Mouse (Mus musculus): Measurements from ENCODE around the gene Adnp.
A peak's percentile ranks its signal among the peaks of the same experiment; 100 is the strongest.

Gene Adnp

DNA sequence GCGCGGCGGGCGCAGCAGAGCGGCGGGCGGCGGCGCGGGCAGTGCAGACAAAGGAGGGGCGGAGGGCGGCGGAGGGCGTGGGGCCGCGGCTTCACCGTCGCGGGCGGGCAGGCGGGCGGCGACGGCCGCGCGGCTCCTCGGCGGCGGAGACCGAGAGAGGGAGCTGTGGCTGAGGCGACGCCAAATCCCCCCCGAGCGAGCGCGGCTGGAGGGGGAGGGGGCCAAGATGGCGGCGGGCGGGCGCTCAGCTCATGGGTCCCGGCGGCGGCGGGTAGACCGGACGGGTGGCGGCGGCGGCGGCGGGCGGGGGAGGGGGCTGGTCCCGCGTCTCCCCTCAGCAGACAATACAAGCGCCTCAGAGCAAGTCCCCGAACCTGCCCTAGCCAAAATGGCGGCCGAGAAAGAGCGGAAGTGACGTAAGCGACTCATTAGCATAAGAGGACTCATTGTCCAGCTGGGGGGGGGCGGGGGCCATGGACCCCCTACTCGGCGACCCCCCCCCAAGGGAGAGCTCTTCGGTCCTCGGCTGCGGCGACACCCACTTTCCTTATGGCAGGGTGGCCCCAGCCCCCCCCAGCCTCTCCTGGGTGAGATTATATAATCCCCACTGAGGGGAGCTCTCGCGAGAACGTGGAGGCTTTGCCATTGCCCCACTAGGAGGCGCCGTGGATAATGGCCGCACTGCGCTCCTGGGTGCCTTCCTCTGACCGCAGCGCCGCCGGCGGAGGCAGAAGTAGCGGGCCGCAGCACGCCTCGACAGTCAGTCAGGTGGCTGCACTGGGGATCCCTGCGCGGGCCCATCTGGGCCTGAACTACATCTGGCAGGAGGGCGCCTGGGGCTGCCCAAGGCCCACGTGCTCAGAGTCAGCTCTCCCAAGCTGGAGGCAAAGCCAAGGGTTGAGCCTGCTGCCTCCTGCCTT, at the start of gene Adnp:
Gene Adnp, minus strand, starts transcription at position 388 of the 920 bp plus-strand sequence.
- DNase-seq (ENCODE audit: low read depth): peak; percentile 96

- no peak for DNase-seq (ENCODE audit: low read depth)
These were observed 49.6 kb upstream of the Adnp start for GRCm38 (mm10) chr2:168256506-168256905.

- DNase-seq (ENCODE audit: low read depth): no peak
These were observed 46.9 kb upstream of the Adnp start for GRCm38 (mm10) chr2:168253822-168254221.

- peak; percentile 19 for DNase-seq (ENCODE audit: low read depth)
These were observed 45.9 kb upstream of the Adnp start for GRCm38 (mm10) chr2:168252639-168253292.

- peak; percentile 83 for DNase-seq (ENCODE audit: low read depth)
These were observed 43.4 kb upstream of the Adnp start for GRCm38 (mm10) chr2:168250270-168250669.

GRCm38 (mm10) chr2:168248856-168249245, 41.9 kb upstream of the Adnp start:
- peak; percentile 87 for DNase-seq (ENCODE audit: low read depth)

- no peak for DNase-seq (ENCODE audit: low read depth)
These were observed 41.4 kb upstream of the Adnp start for GRCm38 (mm10) chr2:168248167-168248855.

DNA sequence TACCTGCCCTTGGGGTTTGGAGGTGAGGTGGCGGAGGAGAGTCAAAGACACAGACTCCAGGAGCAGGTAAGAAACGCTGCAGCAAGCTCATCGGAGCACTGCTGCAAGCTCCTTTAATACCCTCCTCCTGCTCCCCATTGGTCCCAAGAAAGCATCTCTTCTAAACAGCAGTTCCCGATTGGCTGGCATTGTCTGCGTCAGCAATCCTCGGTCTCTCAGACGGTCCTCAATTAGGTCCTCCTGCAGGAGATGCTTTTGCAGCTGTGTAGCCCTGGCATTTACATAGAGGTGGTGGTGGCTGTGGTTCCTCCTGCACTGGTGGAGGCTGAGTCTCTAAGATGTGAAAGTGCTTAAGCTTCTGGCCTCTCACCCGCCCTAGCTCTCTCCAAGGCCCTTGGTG, 38.7 kb upstream of the Adnp start:
- no peak for DNase-seq (ENCODE audit: low read depth)

DNA sequence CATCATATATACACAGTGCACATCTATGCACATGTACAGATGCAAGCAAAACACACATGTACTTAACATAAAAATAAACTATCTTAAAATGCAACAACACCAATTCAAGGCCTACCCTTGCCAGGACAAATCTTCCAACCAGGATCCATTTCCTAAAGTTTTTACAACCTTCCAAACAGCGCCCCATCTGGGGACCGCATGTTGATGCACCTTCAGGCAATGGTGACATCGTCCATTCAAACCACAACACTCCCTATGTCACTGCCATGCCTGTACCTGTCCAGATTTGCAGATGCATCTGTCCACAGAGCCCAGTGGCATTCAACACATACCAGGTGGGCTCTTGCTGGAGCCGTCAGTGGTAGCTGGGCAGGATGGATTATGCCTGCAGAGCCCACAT, 36.4 kb upstream of the Adnp start:
- no peak for DNase-seq (ENCODE audit: low read depth)

DNA sequence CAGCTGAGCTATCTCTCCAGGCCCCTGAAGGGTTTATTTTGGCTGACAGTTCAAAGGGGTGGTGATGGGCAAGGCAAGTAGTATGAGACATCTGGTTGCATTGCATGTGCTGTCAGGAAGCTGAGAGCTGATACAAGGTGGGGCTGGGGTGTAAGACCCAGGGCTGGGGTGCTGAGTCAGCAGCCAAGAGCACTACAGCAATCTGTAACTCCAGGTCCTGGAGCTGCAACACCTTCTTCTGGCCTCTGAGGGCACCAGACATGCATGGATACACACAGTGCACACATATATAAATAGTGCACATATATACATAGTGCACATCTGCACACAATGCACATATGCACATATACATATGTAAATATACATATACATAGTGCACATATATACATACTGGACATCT, 35.9 kb upstream of the Adnp start:
- no peak for DNase-seq (ENCODE audit: low read depth)

- no peak for DNase-seq (ENCODE audit: low read depth)
These were observed 31.4 kb upstream of the Adnp start for GRCm38 (mm10) chr2:168238335-168238734.

DNA sequence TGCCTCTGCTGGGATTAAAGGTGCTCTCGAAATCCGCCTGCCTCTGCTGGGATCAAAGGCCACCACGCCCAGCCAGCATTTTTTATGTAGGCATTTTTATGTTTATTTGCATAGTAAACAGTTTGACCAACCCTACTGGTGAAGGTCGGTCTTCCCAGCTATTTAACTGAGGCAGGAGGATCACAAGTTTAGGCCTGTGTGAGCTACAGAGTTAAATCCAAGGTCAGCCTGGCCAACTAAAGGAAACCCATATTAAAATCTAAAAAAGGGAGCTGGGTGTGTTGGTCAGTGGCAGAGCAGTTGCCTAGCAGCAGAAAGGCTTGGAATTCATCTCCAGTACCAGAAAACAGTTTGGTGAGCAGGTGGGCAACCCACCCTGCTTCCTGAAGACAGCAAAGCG, 26.4 kb upstream of the Adnp start:
- DNase-seq (ENCODE audit: low read depth): no peak

DNA sequence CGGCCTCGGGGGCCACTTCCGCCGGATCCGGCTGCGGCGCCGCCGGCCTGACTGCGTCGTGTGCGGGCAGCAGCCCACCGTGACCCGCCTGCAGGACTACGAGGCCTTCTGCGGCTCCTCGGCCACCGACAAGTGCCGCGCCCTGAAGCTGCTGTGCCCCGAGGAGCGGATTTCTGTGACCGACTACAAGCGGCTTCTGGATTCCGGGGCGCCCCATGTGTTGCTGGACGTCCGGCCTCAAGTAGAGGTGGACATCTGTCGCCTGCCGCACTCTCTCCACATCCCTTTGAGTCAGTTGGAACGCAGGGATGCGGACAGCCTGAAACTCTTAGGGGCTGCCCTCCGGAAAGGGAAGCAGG, 24.5 kb upstream of the Adnp start:
- DNase-seq (ENCODE audit: low read depth): no peak

- no peak for DNase-seq (ENCODE audit: low read depth)
These were observed 24.0 kb upstream of the Adnp start for GRCm38 (mm10) chr2:168230773-168231470.

DNA sequence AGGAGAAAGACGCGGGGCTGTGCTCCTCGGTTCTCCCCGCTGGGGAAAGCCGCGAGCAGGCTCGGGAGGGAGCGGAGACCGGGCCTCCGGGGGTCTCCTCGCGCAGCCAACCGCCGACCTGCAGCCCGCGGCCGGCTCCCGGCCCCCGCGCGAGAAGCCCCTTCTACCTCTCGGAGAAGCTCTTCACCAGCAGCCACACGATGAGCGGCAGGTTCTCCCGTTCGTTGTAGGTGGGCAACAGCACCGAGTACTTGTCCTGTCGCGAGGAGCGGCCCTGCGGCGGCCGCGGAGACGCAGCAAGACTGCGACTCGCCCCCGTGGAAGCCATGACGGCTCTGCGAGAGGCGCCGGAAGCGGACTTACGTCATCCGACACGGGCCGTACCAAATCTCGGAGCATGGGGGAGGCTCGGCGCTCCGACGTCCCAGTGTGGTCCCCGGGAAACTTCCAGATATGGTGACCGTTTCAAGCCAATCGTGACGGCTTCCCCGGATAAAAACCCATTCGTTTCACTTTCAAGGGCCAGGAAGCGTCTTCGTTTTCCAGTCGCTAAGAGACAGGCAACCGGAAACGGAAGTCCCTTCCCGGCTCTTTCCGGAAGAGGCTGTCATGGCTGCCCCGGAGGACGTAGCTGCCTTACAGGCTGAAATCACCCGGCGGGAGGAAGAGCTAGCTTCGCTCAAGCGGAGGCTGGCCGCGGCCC, 23.3 kb upstream of the Adnp start, which contains the start of the genes Gm20716, Dpm1 and Mocs3:
Gene Gm20716, minus strand, starts transcription at position 339 of the 703 bp plus-strand sequence.
Gene Dpm1, minus strand, starts transcription at position 566 of the 703 bp plus-strand sequence.
Gene Mocs3, plus strand, starts transcription at position 597 of the 703 bp plus-strand sequence.
- peak; percentile 92 for DNase-seq (ENCODE audit: low read depth)

DNA sequence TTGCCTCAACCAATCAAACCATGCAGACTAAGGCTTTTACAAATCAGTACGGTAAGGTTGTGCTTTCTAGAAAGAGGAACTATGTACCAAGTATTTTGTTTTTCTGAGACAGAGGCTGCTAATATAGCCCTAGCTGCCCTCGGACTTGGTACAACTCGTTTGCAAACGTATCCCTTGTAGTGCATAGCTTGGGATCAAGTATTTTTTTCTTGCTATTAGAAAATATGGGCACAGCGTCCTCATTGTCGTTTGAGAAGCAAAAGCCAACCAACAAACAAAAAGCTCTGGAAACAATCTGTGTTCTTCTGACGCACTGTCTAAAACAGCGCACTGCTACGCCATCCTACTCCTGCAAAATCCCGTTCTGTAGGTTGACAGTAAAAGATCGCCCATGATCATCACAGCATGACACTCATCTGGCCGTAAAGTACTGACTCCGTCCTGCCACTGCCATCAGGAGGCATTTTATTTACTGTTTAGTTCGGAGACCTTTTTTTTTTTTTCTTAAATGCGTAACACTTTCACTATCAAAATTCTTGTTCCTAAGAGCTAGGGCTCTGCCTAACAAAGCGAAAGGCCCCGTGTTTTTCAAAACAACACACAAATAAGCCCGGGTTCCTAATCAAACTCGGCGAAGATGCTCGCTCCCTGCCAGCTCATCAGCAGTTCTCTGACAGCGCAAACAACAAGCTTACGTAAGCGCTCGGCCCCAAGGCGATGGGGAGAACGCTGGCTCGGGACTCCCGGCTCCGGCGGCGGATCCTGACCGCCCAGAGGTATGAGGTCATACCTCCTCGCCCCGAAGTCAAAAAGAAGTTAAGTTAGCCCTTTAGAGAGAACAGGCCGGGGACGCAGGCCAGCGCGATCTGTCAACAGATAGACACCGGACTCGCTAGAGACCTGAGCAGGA, 22.5 kb upstream of the Adnp start:
- DNase-seq (ENCODE audit: low read depth): peak; percentile 55

DNA sequence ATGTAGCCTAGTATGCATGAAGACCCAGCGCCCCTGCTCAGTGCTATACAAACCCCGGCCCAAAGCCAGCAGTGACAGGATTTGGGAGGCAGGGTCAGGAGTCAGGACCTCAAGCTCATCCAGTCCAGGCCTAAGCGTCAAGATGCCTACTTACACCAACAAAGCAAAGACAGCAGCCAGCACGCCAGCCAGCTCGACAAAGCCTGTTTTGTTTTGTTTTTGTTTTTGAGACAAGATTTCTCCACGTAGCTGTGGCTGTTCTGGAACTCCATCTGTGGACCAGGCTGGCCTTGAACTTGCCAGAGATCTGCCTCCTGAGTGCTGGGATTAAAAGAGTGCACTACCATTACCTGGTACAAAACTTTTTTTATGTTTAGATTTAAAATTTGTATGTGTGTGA, 16.4 kb upstream of the Adnp start:
- DNase-seq (ENCODE audit: low read depth): no peak

GRCm38 (mm10) chr2:168213788-168214397, 7.0 kb upstream of the Adnp start:
- no peak for DNase-seq (ENCODE audit: low read depth)

DNA sequence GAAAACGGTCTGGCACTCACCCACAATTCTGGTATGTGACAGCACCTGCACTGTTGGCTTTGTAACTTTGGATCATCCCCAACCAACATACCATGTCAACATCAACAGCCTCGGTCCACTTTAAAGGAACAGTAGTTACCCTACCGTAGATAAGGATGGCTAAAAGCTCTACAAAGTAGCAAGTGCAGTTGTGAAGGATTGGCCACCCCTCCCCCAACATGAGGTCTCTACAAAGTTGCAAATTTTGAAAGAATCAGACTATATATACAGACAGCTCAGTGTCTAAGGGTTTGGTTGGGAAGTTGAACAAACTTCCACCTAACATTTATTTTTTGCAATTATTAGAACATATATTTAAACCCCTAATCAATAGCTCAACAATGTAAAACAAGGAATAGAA, 971 bp upstream of the Adnp start:
- no peak for DNase-seq (ENCODE audit: low read depth)
